Mouse (Mus musculus): ENCODE measurements around the gene Nxpe4.

- no peak for TF ChIP-seq GATA1 (IDR thresholded peaks at IDR 0.05; ENCODE audit: low read depth, low read length)
- TF ChIP-seq TAL1 (IDR thresholded peaks at IDR 0.05; ENCODE audit: low read length): no peak
- no peak for TF ChIP-seq SMC3 (IDR thresholded peaks at IDR 0.05; ENCODE audit: low read depth, low read length)
- no peak for TF ChIP-seq USF2 (IDR thresholded peaks at IDR 0.05; ENCODE audit: borderline replicate concordance in 1 of 2, insufficient read depth in 1 of 2, low read depth in 1 of 2, low read length in 2 of 2)
- no peak for TF ChIP-seq RCOR1 (IDR thresholded peaks at IDR 0.05; ENCODE audit: low read depth, low read length)
- no peak for TF ChIP-seq CTCF (IDR thresholded peaks at IDR 0.05 in 2 of 3, conservative IDR thresholded peaks at IDR 0.05 in 1 of 3; ENCODE audit: control insufficient read depth in 1 of 3, insufficient read depth in 1 of 3, low read depth in 2 of 3, low read length in 3 of 3, poor library complexity in 1 of 3, severe bottlenecking in 1 of 3)
- no peak for TF ChIP-seq POLR2AphosphoS5 (IDR thresholded peaks at IDR 0.05; ENCODE audit: borderline replicate concordance, low read depth, low read length)
- TF ChIP-seq NRF1 (IDR thresholded peaks at IDR 0.05; ENCODE audit: insufficient read depth, low read depth, low read length, poor library complexity, severe bottlenecking): no peak
Observed at GRCm38 (mm10) chr9:48230706-48231105, 68.9 kb downstream of the Nxpe4 start.
